Mouse (Mus musculus) gastrocnemius, postnatal 4 days (tissue): ENCODE measurements around the gene Ak7. TPM values are rescaled to one million over a fixed set of nuclear protein-coding genes. Genes with fewer than 3 reads are reported as not detected.

ENCODE experiments used
- DNase-seq, 2 experiments: peaks; one replicate each; pipeline ENCODE4 v3.0.0; 2021 to 2022; ENCODE audit warnings: low spot score in 2 of 2, mixed read lengths in 2 of 2
- total RNA-seq, 2 experiments: library from RNA; stranded (reverse); gene quantifications; 2 replicates each; pipeline ENCODE4 v1.2.3; 2021

Gene Ak7
- total RNA-seq, 2 experiments from 2014 or later: 0.13 TPM; not detected in 1

- no peak for DNase-seq
These were observed 21.5 kb downstream of the Ak7 start for GRCm38 (mm10) chr12:105727268-105727667.

- no peak for DNase-seq
These were observed 22.2 kb downstream of the Ak7 start for GRCm38 (mm10) chr12:105727964-105728363.

GRCm38 (mm10) chr12:105730851-105731460 is 25.2 kb downstream of the Ak7 start:
- no peak for DNase-seq

- no peak for DNase-seq
These were observed 27.8 kb downstream of the Ak7 start for GRCm38 (mm10) chr12:105733370-105734159.

GRCm38 (mm10) chr12:105735226-105735888 is 29.6 kb downstream of the Ak7 start:
- no peak for DNase-seq

- DNase-seq: no peak
These were observed 30.1 kb downstream of the Ak7 start for GRCm38 (mm10) chr12:105735889-105736251.

- no peak for DNase-seq
These were observed 32.7 kb downstream of the Ak7 start for GRCm38 (mm10) chr12:105738316-105739096.

GRCm38 (mm10) chr12:105739656-105740055 is 33.9 kb downstream of the Ak7 start:
- DNase-seq: no peak

- no peak for DNase-seq
These were observed 42.3 kb downstream of the Ak7 start for GRCm38 (mm10) chr12:105748114-105748513.

- no peak for DNase-seq
These were observed 48.0 kb downstream of the Ak7 start for GRCm38 (mm10) chr12:105753813-105754212.

GRCm38 (mm10) chr12:105757816-105758497 is 52.2 kb downstream of the Ak7 start:
- no peak for DNase-seq

- DNase-seq: no peak
These were observed 53.1 kb downstream of the Ak7 start for GRCm38 (mm10) chr12:105758911-105759310.

- DNase-seq: no peak
These were observed 54.2 kb downstream of the Ak7 start for GRCm38 (mm10) chr12:105759849-105760478.

GRCm38 (mm10) chr12:105761171-105761570 is 55.4 kb downstream of the Ak7 start:
- DNase-seq: no peak

GRCm38 (mm10) chr12:105761629-105762028 is 55.9 kb downstream of the Ak7 start:
- no peak for DNase-seq

- DNase-seq: no peak
These were observed 63.9 kb downstream of the Ak7 start for GRCm38 (mm10) chr12:105769700-105770099.

GRCm38 (mm10) chr12:105774871-105775270 is 69.1 kb downstream of the Ak7 start:
- no peak for DNase-seq

- DNase-seq: no peak
These were observed 71.9 kb downstream of the Ak7 start for GRCm38 (mm10) chr12:105777651-105778050.

- DNase-seq: peak; percentile 73 to 88
These were observed 78.6 kb downstream of the Ak7 start, which contains the start of gene Papola for GRCm38 (mm10) chr12:105784196-105784999. Gene Papola (plus strand): TSS chr12:105784694.
